Mouse (Mus musculus) CD4-positive, CD25-positive, alpha-beta regulatory T cell, adult 2 months (primary cell): ENCODE results near the gene Lrch1.

ENCODE experiments used
- DNase-seq: peaks from one replicate; pipeline ENCODE4 v3.0.0-alpha.2; 2012; ENCODE audit warnings: low read depth, low spot score

Gene Lrch1

DNA sequence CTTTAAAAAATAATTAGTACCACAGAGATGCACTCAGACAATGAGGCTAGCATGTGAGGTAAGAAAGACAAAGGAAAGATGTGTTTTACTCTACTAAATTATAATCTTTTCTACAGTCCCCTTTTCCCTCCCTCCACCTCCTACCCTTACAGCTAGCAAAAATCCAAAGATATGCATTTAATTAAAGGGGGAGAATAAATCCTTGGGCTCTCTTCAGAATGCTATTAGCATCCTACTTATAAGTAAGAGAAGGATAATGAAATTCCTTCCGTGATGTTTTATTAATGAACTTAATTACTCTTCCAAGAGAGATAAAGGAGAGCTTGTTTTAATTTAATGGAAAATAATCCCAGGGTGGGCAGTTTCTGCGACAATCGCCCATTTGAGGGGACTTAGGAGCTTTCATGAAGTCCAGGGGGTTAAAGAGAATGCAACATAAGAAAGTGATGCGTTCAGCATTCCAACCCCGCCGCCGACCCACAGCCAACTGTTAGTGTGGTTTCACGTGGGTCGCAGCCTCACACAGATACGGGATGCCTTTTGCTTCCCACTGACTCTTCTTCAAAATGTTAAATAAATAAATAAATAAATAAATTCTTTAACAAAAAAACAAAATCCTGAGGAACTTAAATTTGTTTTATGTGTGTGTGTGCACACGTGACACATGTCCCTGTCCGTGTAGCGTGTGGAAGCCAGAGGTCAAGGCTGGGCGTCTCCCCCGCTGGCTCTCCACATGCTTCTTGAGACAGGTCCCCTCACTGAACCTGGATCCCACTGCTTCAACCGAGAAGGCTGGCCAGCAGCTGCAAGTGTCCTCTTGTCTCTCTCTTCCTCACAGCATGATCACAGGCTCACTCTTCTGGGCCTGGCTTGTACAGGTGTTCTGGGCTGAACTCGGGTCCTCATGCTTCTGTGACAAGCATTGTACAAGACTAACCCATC, 132.6 kb downstream of the Lrch1 start:
- DNase-seq = no peak

- DNase-seq = no peak
Measured at GRCm38 (mm10) chr14:74811617-74812016, 136.1 kb downstream of the Lrch1 start.

DNA sequence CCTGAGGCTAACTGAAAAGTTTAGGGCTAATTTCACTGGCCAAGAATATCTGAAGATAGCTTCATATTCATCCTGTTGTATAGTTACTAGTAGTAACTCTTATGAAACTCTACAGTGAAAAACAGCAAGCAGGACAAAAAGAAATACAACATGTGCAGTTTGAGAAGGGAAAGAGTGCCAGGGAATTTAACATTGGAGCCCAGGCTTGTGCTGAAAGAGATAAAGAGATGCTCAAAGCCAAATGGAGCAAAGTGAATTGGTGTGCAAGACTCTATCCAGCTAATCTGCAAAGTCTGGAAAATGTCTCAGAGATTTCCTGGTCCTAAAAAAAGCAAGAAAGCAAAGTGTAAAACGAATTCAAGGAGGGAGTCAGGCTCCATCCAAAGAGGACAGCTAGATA, 145.7 kb downstream of the Lrch1 start:
- no peak for DNase-seq

DNA sequence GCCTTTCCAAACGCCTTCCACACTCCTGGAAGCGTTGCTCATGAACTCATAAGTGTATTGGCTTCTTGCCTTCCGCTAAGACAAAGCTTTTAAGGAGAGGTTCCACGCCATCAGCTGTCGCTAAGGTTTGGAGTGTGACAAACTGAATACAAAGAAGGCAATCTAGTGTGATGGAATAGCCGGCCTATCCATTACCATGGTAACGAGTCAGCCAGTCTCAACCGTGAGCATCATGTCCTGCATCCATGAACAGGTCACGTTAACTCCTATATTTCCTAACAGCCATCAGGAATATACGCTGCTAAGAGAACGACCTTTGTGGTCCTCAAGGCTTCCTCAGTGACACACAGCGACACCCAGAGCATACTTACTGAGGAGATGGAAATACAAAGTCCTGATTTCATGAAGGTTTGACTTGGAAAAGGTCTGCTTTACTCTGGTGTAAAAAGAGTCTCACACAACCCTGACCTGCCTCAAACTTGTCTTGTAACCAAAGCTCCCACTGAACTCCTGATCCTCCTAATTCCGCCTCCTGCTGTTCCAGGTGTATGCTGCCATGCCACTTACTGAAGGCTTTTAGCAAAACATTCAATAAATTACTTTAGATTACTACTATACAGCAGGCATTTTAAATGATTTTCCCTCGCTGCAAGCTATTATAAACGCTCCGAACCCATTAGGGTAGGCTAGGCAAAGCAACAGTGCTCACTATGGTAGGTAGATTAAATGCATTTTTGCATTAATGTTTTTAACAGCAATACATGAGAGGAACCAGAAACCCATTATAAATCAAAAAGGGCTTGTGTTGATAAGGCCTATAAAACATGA, 149.4 kb downstream of the Lrch1 start:
- no peak for DNase-seq

DNA sequence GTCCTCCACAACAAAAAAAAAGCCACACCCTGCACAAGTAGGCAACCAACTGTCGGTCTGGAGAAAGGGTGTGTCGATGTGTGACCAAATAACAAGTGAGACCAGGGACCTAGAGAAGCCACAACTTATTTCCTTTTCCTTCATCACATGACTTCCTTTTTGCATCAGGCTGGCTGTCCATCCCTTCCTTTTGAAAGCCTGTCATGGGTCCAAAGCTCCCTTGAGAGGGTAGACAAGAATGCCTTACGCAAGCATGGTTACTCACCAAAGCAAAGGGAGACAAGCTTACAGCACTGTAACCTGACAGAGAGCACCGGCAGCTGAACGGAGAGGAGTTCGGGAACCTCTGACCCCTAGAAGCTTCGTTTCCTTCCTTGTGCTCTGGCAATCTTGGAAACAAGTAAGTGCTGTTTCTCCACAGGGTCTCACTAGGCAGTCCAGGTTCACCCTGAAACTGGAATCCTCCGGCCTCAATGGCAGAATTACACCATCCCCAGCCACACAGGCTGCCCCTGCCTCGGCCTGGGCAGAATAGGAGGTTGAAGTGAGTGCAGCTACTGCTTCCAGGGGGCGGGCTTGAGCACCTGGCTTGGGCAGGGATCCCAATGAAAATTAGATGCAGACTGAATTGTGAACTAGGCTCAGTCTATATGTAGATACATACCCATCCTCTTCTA, 150.2 kb downstream of the Lrch1 start:
- DNase-seq = no peak

DNA sequence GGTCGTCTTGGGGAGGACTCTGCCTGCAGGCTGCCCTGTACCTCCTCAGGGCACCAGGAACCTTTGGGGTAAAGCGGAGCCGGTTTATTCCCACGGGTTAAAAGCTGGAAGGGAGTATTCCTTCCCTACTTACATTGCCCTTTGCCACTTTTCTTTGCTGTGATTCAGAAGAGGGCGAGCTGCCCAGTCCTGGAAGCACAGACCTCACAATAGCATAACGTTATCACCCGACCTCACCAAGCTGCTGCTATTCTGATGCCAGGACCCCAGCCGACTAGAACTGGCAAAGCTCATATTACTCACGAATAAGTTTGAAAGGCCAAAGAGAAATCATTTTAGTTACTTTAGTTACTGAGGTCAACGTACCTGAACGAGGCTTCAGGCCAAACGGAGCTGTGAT, 152.7 kb downstream of the Lrch1 start:
- no peak for DNase-seq

GRCm38 (mm10) chr14:74792793-74793192, 154.9 kb downstream of the Lrch1 start:
- DNase-seq = no peak

DNA sequence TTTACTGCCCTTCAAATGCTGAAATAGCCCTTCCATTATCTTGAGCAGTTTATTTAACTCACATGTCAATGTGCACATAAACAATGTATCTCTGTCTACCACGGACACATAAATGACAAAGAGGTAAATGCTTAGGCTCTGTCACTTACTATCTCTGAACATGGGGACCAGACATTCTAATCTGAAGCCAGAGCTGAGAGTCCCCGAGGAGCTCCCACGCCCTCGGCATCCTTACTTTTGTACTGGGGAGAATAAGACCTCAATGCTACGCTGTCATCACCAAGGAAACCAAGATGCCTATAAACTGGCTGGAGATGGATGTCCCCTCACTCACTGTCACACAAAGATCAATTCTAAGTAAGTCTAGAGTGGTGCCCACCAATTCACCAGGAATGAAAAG, 157.1 kb downstream of the Lrch1 start:
- no peak for DNase-seq

- DNase-seq = no peak
Measured at GRCm38 (mm10) chr14:74788766-74789165, 158.9 kb downstream of the Lrch1 start.

DNA sequence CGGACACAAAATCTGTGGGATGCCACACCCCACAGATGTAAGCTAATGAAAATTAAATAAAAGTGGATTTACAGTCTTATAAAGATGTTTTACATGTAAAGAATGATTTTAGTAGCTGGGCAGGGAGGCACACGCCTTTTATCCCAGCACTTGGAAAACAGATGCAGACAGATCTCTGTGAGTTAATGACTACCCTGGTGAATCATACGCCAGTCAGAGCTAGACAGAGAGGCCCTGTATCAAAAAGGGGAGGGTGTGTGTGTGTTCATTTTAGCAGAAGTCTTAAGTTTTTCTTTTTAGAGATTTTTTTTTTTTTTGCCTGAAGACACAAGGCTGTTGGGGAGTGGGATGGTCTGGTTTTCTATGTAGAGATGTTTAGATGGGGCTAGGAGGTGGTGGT, 160.0 kb downstream of the Lrch1 start:
- DNase-seq = no peak

GRCm38 (mm10) chr14:74784243-74784934, 163.3 kb downstream of the Lrch1 start:
- DNase-seq = no peak

DNA sequence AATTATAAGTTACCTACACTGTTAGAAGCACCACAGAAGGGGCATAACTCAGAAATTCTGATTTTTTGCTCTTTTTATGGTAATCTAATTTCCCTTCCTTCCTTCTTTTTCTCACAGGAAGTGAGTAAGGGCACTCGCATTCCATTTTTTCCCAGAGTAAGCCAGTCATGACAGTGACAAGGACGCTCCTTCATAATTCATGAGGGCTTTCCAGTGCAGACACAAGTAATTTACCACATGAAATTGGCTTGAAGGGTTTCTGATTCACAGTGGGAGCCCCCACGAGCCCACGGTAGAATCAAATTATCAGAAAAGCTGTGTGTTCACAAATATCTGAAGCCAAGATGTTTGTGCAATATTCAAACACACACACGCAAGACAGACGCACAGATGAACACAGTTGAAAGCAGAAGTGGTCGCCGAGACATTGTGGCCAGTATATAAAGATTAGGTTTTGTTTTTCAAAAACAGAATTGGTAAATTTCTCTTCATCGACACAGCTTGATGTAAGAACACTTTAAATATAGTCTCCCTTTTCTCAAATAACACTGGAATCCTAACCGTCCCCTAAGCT, 173.5 kb downstream of the Lrch1 start:
- DNase-seq = no peak

DNA sequence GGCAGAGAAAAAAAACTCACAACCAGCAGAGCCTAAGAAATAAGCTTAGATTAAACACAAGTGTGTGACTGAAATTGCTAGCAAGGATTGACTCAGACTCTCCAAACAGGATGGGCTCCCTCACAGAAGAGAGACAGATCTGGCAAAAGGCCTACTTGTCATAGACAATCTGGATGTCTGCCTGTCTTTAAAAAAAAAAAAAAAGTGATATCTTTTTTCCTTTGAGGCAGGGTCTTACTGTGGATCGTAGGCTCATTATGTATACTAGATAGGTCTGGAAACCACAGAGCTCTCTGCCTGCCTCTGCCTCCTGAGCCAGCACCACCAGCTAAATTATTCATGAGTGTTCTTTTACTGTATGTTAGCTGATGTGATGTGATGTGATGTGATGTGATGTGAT, 179.8 kb downstream of the Lrch1 start:
- DNase-seq = no peak

DNA sequence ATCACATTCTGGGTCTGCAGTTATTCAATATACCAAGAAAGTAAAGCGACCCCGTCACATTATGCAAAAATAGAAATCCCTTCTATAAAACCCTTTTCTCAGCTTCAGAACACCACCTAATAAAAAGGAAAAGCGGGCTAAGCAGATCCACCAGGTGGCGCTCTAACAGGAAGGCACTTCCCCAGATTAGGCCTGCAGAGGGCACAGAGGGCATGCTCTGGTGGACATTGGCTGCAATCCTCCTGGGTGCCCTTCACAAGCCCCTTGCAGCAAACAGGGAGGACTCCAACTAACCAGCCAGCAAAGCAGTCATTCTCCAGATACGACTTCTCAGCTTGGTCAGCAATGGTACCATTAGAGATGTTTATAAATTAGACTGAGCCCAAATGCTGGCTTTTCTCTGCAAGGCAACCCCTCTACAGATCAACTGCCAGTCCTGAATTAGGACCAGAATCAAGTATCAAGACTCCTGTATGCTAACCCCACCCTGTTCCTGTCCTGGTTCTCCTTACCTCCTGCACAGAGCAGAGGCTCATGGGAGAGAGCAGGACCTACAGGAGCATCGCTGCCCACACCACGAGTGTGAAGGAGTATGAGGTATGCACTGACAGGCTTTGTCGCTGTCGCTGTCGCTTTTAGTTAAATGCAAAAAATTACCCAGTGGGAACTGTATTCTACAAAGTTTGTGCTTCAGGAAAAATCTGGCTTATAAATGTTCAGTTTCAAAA, 183.3 kb downstream of the Lrch1 start:
- DNase-seq = peak; percentile 84

- no peak for DNase-seq
Measured at GRCm38 (mm10) chr14:74736850-74737249, 210.8 kb downstream of the Lrch1 start.

GRCm38 (mm10) chr14:74735471-74735870, 212.2 kb downstream of the Lrch1 start:
- DNase-seq = no peak

GRCm38 (mm10) chr14:74733397-74733796, 214.3 kb downstream of the Lrch1 start:
- DNase-seq = no peak

DNA sequence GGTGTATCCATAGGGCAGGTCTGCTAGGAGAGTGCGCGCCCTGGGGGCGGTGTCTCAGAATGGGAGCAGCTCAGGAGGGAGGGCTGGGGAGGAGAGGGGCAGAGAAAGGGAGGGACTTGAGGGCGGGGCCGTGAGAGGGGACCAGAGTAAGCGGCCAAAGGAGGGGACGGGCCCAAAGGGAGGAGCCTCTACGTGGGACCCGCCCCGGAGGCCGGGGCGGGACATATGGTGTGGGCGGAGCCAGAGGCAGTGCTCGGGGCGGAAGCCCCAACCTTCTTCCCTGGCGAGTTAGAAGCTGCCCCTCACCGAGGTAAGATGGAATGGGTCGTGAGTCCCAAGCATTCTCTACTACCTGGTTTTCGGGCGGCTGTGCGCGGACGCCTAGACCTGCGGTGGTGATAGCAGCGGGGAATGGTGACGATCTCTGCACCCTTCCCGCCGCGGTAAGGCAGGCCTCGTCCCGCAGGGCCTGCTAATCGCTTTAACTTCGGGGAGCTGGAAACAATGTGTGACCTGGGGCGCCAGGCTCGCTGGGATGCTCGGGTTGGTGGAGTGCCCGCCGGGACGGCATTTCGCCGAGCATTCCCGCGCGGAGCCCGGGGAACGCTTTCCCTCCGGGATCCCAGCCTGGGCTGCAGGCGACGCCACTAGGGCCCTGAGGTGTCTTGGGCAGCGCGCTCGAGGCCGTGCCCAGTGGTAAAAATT, 215.4 kb downstream of the Lrch1 start, which contains the start of gene Esd:
Esd (plus strand) TSS at position 219 of the 705 bp plus-strand sequence.
- peak; percentile 90 for DNase-seq

GRCm38 (mm10) chr14:74731221-74732078, 216.2 kb downstream of the Lrch1 start:
- no peak for DNase-seq
